Mouse (Mus musculus): ENCODE results near the gene Atp6v0a2. TPM values are rescaled to one million over a fixed set of nuclear protein-coding genes. Genes with fewer than 3 reads are reported as not detected.

Atp6v0a2 gene
- polyA plus RNA-seq, 1 experiment from 2014 or later, result 40.3 TPM

DNA sequence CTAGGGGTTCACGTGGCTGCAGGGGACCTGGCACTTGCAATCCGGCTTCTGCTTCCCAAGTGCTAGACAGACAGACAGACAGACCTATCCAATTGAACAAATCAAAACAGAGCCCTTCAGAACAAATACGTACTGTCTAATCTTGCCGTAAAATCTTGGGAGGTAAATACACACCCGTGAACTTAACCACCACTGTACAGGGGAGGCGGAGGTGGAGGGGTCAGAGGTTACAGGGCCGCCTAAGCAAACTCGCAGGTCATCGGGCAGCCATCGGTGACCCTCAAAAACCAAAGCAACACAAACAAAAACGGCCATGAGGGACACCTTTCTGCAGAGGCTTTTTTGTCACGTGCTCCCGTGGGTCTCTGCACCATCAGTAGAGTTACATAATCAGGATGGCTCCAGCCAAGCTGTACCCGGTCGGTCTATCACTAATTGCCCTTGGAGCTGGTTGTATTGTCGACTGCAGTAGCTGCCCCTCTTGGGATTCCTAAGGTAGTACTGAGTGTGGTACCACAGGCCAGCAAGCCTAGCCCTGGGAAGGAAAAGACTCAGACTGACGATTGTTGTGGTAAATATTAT lies 23.2 kb upstream of the Atp6v0a2 start:
- DNase-seq (ENCODE audit: low spot score, missing footprints), result no peak
- Histone ChIP-seq H3K4me1 (ENCODE audit: control insufficient read depth, insufficient read depth, low read length) (no peaks in the 10 kb centered on the region), H3K4me3 (ENCODE audit: low read depth, low read length) (no peak overlapping the region), H3K9ac (ENCODE audit: low read length) (no peak overlapping the region), H3K27ac (ENCODE audit: low read depth, low read length) (no peak overlapping the region), H3K9me3 (ENCODE audit: control insufficient read depth, low read length) (no peaks in the 10 kb centered on the region), H3K27me3 (ENCODE audit: control insufficient read depth, insufficient read depth, low read length) (no peaks in the 10 kb centered on the region), H3K36me3 (ENCODE audit: control insufficient read depth, insufficient read depth, low read length) (no peaks in the 10 kb centered on the region), H3K4me2 (no peak overlapping the region)
- WGBS, result 88% methylated on average over 17 of the region's 17 CpGs
- no peak for ATAC-seq (ENCODE audit: low FRiP score)

DNA sequence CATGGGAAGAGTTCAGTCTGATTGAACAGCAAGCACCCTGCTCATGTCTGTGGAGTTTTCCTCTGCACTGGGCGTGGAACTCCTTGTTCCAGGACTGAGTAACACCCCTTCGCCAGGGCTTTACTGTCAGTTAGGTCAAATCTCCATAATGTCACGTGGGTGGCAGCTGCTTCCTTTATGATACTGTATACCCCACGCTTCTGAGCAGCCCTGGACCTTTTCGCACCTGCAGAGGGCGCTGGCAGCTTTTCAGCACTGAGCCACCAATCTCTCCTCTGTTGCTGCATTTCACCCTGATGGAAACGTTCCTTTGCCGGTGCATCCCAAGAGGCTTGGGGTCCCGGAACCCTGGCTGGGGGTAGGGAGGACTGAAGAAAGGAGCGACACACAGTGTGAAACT lies 17.4 kb upstream of the Atp6v0a2 start:
- Histone ChIP-seq H3K9ac (ENCODE audit: low read length) (no peak overlapping the region), H3K4me2 (no peak overlapping the region), H3K4me3 (ENCODE audit: low read depth, low read length) (no peak overlapping the region), H3K27me3 (ENCODE audit: control insufficient read depth, insufficient read depth, low read length) (no peaks in the 10 kb centered on the region), H3K36me3 (ENCODE audit: control insufficient read depth, insufficient read depth, low read length) (no peaks in the 10 kb centered on the region; the same call in 1 of the 2 replicates), H3K4me1 (ENCODE audit: control insufficient read depth, insufficient read depth, low read length) (no peaks in the 10 kb centered on the region), H3K27ac (ENCODE audit: low read depth, low read length) (no peak overlapping the region), H3K9me3 (ENCODE audit: control insufficient read depth, low read length) (no peaks in the 10 kb centered on the region)
- no peak for DNase-seq (ENCODE audit: low spot score, missing footprints)
- 77% methylated on average over 10 of the region's 10 CpGs for WGBS
- ATAC-seq (ENCODE audit: low FRiP score), result no peak

DNA sequence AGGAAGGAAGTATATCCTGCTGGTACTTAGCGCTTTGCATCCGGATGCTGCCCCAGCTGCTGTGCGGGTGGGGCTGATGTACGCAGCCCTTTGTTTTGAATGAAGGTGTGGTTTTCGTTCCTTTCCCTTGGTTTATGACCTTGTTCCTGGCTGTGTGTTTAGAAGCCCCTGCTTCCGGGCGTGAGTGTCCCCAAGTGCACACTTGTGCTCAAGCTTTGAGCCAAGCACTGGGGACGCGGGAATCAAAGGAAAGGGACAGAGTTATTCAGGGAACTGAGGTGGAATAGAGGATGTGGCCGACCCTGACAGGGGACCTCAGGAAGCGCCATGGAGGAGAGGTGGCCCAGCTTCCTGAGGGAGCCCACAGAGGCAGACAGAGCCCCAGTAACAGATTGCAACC lies 13.7 kb upstream of the Atp6v0a2 start:
- Histone ChIP-seq H3K4me1 (ENCODE audit: control insufficient read depth, insufficient read depth, low read length) (no peaks in the 10 kb centered on the region), H3K36me3 (ENCODE audit: control insufficient read depth, insufficient read depth, low read length) (no peaks in the 10 kb centered on the region; the same call in 1 of the 2 replicates), H3K27me3 (ENCODE audit: control insufficient read depth, insufficient read depth, low read length) (no peaks in the 10 kb centered on the region), H3K9ac (ENCODE audit: low read length) (no peak overlapping the region), H3K9me3 (ENCODE audit: control insufficient read depth, low read length) (no peaks in the 10 kb centered on the region), H3K27ac (ENCODE audit: low read depth, low read length) (no peak overlapping the region), H3K4me3 (ENCODE audit: low read depth, low read length) (no peak overlapping the region), H3K4me2 (no peak overlapping the region)
- WGBS, result 91% methylated on average over 11 of the region's 11 CpGs
- ATAC-seq (ENCODE audit: low FRiP score) (no peak), DNase-seq (ENCODE audit: low spot score, missing footprints) (no peak)

DNA sequence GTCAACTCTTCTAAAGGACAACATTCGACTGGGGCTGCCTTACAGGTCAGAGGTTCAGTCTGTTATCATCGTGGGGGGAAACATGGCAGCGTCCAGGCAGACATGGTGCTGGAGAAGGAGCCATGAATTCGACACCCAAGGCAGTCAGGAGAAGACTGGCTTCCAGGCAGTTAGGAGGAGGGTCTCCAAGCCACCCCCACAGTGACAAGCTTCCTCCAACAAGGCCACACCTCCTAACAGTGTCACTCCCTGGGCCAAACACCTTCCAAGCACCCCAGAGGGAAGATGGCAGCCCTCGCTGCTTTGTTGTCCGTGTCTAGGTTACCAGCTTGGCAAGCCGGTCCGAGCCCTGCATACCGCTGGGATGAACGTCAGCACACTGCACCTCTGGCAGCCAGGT lies 9.7 kb upstream of the Atp6v0a2 start:
- H3K9me3 ChIP-seq (ENCODE audit: control insufficient read depth, low read length), result no peaks in the 10 kb centered on the region
- 87% methylated on average over 10 of the region's 10 CpGs for WGBS
- no peak overlapping the region for H3K4me3 ChIP-seq (ENCODE audit: low read depth, low read length)
- no peak for ATAC-seq (ENCODE audit: low FRiP score)
- no peak overlapping the region for H3K4me2 ChIP-seq
- DNase-seq (ENCODE audit: low spot score, missing footprints), result no peak
- no peak overlapping the region for H3K27ac ChIP-seq (ENCODE audit: low read depth, low read length)
- no peaks in the 10 kb centered on the region; the same call in 1 of the 2 replicates for H3K36me3 ChIP-seq (ENCODE audit: control insufficient read depth, insufficient read depth, low read length)
- H3K9ac ChIP-seq (ENCODE audit: low read length), result no peak overlapping the region
- no peaks in the 10 kb centered on the region for H3K27me3 ChIP-seq (ENCODE audit: control insufficient read depth, insufficient read depth, low read length)
- no peaks in the 10 kb centered on the region for H3K4me1 ChIP-seq (ENCODE audit: control insufficient read depth, insufficient read depth, low read length)

DNA sequence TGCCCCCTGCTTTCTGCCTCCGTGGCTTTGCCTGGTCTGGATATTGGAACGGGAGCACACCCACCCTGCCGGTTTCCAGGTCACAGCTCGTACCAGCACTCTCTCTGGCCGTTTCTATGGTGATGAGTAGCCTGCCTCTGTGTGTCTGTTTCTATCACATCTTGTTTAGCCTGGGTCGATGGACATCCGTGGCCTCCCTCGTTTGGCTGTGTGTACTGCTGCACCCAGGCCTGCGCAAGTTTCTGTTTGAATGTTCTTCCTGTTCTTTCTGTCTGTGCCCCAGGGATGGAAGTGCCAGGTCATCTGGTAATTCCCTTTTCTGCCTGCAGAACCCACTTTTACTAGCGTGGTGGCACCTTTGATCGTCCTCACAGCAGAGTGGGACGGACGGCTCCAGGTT lies 7.0 kb upstream of the Atp6v0a2 start:
- no peak overlapping the region for H3K27ac ChIP-seq (ENCODE audit: low read depth, low read length)
- no peak overlapping the region for H3K4me3 ChIP-seq (ENCODE audit: low read depth, low read length)
- H3K9me3 ChIP-seq (ENCODE audit: control insufficient read depth, low read length), result no peaks in the 10 kb centered on the region
- H3K9ac ChIP-seq (ENCODE audit: low read length), result no peak overlapping the region
- H3K36me3 ChIP-seq (ENCODE audit: control insufficient read depth, insufficient read depth, low read length), result no peaks in the 10 kb centered on the region; the same call in none of the 2 replicates
- no peak for ATAC-seq (ENCODE audit: low FRiP score)
- DNase-seq (ENCODE audit: low spot score, missing footprints), result no peak
- no peak overlapping the region for H3K4me2 ChIP-seq
- WGBS, result 71% methylated on average over 13 of the region's 13 CpGs
- no peaks in the 10 kb centered on the region for H3K27me3 ChIP-seq (ENCODE audit: control insufficient read depth, insufficient read depth, low read length)
- H3K4me1 ChIP-seq (ENCODE audit: control insufficient read depth, insufficient read depth, low read length), result no peaks in the 10 kb centered on the region

DNA sequence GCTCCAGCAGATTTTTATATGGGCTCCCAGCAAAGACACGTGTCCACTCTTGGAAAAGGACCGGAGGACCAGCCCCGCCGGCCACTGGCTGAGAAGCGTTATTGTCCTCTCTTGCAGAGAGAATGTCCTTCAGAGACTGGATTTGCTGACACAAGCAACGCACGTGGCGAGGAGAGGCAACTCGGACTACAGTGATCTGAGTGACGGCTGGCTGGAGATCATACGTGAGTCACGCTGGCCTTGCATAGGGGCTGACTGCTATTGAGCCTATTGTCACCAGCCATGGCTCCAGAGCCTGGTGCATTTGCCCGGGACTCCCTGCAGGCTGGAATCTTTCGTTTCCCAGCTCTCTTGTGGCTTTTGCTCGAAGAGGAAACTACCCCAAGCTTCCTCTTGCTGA lies 5.5 kb upstream of the Atp6v0a2 start:
- no peaks in the 10 kb centered on the region for H3K9me3 ChIP-seq (ENCODE audit: control insufficient read depth, low read length)
- H3K27me3 ChIP-seq (ENCODE audit: control insufficient read depth, insufficient read depth, low read length), result no peaks in the 10 kb centered on the region
- H3K9ac ChIP-seq (ENCODE audit: low read length), result no peak overlapping the region
- no peak for DNase-seq (ENCODE audit: low spot score, missing footprints)
- H3K4me3 ChIP-seq (ENCODE audit: low read depth, low read length), result no peak overlapping the region
- ATAC-seq (ENCODE audit: low FRiP score), result no peak
- no peak overlapping the region for H3K4me2 ChIP-seq
- no peak overlapping the region for H3K27ac ChIP-seq (ENCODE audit: low read depth, low read length)
- WGBS, result 90% methylated on average over 15 of the region's 15 CpGs
- no peaks in the 10 kb centered on the region; the same call in none of the 2 replicates for H3K36me3 ChIP-seq (ENCODE audit: control insufficient read depth, insufficient read depth, low read length)
- H3K4me1 ChIP-seq (ENCODE audit: control insufficient read depth, insufficient read depth, low read length), result peaks cover under 1% of the 10 kb centered on the region

DNA sequence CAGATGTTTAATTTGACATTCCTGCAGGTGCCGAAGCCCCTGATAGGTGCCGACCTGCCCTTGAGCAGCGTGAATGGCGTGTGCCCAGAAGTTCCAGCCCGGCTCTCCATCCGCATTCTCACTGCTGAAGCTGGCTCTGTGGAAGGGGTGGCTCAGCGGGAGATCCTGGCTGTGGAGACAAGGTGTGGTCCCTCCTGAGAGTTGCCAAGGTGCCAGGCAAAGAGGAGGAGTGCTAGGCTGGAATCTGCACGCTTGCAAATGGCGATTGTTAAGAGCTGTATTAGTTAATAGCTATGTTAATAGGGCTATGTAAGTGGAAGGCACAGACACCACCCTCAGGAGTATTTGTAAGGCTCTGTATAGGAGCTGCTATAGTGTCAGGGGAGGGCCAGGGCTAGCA lies 4.1 kb upstream of the Atp6v0a2 start:
- H3K4me3 ChIP-seq (ENCODE audit: low read depth, low read length), result no peak overlapping the region
- H3K4me1 ChIP-seq (ENCODE audit: control insufficient read depth, insufficient read depth, low read length), result peaks cover 5% of the 10 kb centered on the region
- ATAC-seq (ENCODE audit: low FRiP score) (no peak), DNase-seq (ENCODE audit: low spot score, missing footprints) (no peak)
- H3K9me3 ChIP-seq (ENCODE audit: control insufficient read depth, low read length), result no peaks in the 10 kb centered on the region
- no peak overlapping the region for H3K9ac ChIP-seq (ENCODE audit: low read length)
- no peaks in the 10 kb centered on the region; the same call in none of the 2 replicates for H3K36me3 ChIP-seq (ENCODE audit: control insufficient read depth, insufficient read depth, low read length)
- H3K27ac ChIP-seq (ENCODE audit: low read depth, low read length), result no peak overlapping the region
- H3K27me3 ChIP-seq (ENCODE audit: control insufficient read depth, insufficient read depth, low read length), result no peaks in the 10 kb centered on the region
- H3K4me2 ChIP-seq, result no peak overlapping the region
- WGBS, result 89% methylated on average over 9 of the region's 9 CpGs

DNA sequence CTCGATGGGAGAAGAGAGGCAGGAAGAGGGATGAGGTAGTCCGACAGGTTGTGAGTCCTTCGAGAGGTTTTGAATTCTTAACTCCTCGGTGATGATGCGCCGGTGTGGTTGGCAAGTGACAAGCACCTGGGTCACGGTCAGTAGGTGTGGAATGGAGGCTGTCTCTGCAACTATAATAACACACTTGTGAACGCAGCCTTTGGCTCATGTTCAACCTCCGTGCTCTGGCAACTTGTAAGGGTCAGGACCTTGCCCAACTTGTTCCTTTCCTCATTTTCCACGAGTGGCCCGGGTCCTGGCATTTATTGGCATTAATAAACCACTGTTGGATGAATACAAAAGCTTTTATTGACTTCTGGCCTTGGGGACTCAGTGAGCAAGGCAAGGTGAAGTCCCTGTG lies 1.3 kb downstream of the Atp6v0a2 start:
- ATAC-seq (ENCODE audit: low FRiP score), result no peak
- WGBS, result 28% methylated on average over 11 of the region's 11 CpGs
- no peak overlapping the region for H3K27ac ChIP-seq (ENCODE audit: low read depth, low read length)

DNA sequence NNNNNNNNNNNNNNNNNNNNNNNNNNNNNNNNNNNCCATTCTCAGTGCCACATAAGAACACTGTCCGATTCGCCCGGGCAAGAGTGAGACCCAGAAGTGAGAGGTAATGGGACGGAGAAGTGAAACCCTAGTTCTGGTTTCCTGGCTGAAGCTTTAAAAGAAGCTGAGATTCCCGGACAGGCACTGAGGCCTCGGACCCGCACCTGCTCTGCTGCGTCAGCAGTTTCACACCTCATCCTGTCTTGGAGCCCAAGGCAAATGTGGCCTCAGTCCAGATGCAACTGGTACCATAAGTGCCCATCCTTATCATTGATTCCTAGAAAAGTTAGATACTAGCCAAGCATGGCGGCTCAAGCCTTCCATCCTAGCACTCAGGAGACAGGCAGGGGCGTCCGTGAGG lies 3.3 kb downstream of the Atp6v0a2 start:
- 96% methylated on average over 11 of the region's 11 CpGs for WGBS
- DNase-seq (ENCODE audit: low spot score, missing footprints) (no peak), ATAC-seq (ENCODE audit: low FRiP score) (no peak)
- Histone ChIP-seq H3K27me3 (ENCODE audit: control insufficient read depth, insufficient read depth, low read length) (no peaks in the 10 kb centered on the region), H3K9me3 (ENCODE audit: control insufficient read depth, low read length) (no peaks in the 10 kb centered on the region), H3K4me2 (no peak overlapping the region), H3K4me3 (ENCODE audit: low read depth, low read length) (no peak overlapping the region), H3K36me3 (ENCODE audit: control insufficient read depth, insufficient read depth, low read length) (peaks cover 14% of the 10 kb centered on the region), H3K4me1 (ENCODE audit: control insufficient read depth, insufficient read depth, low read length) (peaks cover 14% of the 10 kb centered on the region), H3K27ac (ENCODE audit: low read depth, low read length) (no peak overlapping the region), H3K9ac (ENCODE audit: low read length) (no peak overlapping the region)

More for the DNA sequence above, 1.3 kb downstream of the Atp6v0a2 start:
- Histone ChIP-seq H3K9me3 (ENCODE audit: control insufficient read depth, low read length) (no peaks in the 10 kb centered on the region), H3K36me3 (ENCODE audit: control insufficient read depth, insufficient read depth, low read length) (peaks cover 7% of the 10 kb centered on the region), H3K27me3 (ENCODE audit: control insufficient read depth, insufficient read depth, low read length) (no peaks in the 10 kb centered on the region), H3K4me1 (ENCODE audit: control insufficient read depth, insufficient read depth, low read length) (peaks cover 14% of the 10 kb centered on the region), H3K4me3 (ENCODE audit: low read depth, low read length) (peak overlapping the region; percentile 99), H3K4me2 (peak overlapping the region; percentile 95), H3K9ac (ENCODE audit: low read length) (peak overlapping the region; percentile 91)
- no peak for DNase-seq (ENCODE audit: low spot score, missing footprints)

All from midbrain, embryonic 11.5 days (tissue).